Mouse (Mus musculus) adrenal gland, adult (tissue): ENCODE data around the gene Zfp598.
"Not testable (repeated sequence)": the region's sequence is repeated elsewhere in the genome, so short reads cannot be mapped to it uniquely, and the experiment has no call there.

Source experiments
- DNase-seq, 2 experiments: peaks; one replicate each; pipeline ENCODE4 v3.0.0; 2022 to 2023; ENCODE audit warnings: low spot score in 1 of 2; ENCODE audit not compliant: inconsistent age in 2 of 2

Gene Zfp598

DNA sequence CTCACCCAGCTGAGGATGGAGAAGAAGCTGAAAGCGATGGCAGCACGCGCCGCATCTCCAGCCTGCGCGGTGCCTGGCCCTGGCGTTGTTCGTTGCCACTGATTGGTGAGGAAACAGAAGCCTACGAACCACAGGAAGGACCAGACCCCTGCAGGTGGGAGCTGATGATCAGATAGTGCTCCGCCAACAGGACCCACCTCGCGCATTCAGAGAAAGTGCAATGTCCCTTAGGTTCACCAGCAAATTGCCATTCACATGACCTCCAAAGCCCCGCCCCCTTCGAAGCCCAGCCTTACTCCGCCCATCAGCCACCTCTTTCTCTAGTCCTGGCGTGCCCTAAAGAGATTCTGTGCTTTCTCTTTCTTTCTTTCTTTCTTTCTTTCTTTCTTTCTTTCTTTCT, 17.0 kb downstream of the Zfp598 start:
- peak in 1 of 2 experiments; percentile 33 for DNase-seq

DNA sequence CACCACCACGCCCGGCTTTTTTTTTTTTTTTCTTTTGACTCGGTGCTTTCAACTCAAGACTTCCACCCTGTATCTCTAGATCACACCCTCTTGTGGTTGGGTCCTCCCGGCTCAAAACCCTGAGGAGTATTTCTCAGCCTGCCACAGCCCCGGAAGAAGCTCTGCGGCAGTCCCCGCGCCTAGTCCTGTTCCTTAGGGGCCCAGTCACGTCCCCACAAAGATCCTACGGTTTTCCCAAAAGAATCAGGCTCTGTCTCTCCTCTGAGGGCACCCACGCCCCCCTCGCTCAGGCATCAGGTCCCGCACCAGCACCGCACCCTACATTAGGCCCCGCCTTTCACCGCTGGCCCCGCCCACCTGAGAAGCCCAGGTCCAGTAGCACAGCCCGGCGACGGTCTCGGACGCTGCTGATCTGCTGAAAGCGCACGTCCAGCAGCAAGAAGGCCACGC, 17.7 kb downstream of the Zfp598 start:
- peak; percentile 70 to 84 for DNase-seq

DNA sequence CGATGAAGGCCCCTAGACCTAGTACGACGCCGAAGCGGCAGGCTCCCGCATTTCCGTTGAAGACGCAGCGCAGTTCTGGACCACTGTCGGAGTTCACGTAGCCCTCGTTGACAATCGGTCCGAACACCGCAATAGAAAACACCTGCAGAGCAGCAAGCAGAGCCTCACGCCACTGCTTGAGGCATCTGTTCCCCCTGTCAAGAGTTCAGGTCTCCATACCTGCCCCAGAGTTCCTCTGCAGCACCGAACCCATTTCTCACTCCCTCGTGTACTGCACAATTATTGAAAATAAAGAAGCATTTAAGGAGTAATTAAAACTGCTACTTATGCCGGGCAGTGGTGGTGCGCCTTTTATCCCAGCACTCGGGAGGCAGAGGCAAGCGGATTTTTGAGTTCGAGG, 18.1 kb downstream of the Zfp598 start:
- DNase-seq, result no peak

DNA sequence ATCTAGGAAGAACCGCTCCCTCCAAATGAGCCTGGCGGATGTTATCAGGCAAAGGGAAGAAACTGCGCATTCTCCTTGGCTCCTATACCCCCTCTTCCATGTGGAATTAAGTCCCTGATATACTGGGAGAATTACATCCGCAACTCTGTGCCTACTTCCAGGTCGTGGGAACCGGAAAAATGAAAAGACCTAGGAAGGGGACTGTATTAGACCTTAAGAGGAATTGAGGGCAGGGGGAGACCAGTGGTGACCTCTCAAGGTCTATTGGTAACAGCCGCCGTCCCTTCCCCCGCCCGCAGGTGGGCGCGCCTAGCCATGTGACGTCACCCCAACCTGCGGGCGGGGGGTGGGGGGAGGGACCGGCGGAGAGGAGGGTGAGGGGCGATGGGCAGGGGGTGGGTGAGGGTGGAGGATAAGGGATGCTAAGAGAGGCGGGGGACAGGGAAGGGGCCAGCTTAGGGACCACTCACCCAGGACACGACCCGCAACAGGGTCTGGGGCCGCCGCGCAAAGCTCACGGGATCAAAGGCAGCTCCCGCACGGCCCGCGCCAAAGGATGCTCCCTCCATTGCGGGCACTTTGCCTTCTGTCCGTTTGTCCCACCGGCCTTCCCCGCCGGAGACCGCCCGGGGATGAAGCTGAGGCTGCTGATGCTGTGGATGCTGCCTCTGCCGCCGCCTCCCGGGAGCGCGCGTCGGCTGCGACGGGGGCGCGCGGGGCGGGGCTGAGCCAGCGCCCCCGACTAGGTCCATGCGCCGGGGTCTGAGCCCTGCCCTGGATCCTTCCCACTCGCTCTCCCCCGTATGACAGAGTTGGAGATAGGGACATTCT, 20.0 kb downstream of the Zfp598 start, which contains the start of gene Syngr3:
Gene Syngr3 (minus strand): TSS at position 705 of the 831 bp plus-strand sequence.
- DNase-seq, result no peak

DNA sequence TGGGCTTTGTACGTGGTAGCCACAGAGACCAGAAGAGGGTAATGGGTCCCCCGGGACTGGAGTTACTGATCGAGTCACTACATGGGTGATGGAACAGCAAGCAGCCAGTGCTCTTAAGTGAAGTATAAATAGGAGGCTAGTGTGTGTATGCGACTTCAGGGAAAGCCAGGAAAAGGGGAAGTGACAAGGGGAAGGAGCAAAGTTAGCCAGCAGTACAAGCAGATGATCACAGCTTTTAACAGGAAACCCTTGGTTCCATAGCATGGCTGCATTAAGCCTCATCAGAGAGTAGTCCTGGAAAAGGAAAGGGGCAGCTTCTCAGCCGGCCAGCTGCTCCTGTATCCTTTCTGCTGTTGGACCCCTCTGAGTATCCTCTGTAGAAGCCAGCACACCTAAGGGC, 22.9 kb downstream of the Zfp598 start:
- DNase-seq, result no peak

DNA sequence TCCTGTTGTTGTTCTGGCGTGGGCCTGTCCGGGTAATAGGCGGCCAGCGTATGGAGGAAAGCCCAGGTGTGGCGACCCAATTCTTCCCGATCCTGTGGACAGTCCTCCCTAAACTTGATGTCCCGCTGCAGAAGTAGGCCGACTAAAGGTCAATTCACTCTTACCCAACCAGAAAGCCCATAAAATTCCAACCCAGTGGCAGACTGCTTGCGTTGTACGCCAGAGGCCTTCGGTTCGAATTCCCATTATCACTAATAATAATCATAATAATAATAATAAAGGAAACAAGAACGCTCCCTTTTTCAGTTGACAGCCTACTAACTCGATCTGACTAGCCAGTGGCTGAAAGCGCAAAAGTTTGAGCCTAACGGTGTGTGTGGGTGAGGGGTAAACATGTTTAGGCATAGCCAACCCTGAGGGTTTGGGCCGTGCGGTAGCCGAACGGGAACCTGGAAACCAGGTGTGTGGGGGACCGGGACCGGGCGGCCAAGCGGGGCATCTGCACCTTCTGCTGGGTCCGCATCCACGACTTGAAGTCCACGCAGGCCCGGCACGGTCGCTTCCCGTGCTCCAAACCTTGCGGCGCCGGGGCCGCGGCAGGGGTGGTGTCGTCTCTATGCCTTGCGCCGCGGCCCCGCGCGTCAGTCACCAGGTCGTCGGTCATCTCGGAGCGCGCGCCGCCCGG, 26.0 kb downstream of the Zfp598 start:
- peak in 1 of 2 experiments; percentile 68 for DNase-seq

DNA sequence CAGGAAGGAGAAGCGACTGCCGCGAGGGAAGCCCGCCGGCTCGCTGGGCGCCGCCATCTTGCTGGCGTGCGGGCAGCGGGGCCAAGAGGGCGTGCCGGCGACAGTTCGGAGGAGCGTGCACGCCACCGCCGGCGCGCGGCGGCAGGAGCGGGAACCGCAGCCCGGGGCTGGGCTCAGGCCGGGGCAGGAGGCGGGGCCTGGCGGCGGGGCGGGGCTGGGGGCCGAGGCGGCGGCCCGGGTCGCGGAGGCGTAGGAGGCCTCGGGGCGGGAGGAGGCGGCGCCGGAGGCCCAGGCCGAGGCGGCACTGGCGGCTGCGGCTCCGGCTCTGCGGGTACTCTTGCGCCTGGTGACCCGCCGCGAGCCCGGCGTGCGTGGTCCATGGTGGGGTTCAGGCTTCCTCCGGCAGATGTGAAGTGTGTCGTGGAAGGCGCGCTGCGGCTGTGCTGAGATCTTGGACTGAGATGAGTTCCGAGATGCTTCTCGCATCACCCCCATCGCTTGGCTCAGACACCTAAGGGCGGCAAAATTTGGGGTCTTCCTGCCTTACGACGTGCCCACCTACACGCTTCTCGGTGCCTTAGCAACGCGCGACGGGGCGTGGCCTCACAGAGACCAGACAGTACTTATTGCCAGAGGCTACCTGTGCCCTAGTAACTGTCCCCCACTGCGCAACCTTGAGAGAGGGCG, 26.7 kb downstream of the Zfp598 start, which contains the start of the genes Gfer and Noxo1:
Gene Gfer (minus strand): TSS at position 146 of the 687 bp plus-strand sequence.
Gene Noxo1 (plus strand): TSS at position 224 of the 687 bp plus-strand sequence.
- peak; percentile 93 to 97 for DNase-seq

DNA sequence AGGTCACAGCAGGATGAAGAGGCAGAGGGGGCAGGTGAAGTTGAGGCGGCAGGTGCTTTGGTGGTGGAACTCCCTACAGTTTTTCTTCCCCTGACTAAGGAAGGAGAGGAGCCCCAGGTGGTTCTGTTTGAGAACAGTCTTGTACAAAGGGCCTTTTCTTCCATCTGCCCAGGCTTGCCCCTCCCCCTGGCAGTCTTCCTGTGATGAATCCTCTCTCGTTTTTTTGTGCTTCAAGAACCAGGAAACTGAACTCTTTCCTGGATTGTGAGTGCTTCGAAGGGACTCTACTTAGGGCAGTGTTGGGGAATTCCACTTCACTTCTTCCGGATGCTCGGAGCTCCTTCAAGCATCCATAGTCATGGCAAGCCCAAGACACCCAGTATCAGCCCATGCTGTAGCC, 28.5 kb downstream of the Zfp598 start:
- no peak for DNase-seq

DNA sequence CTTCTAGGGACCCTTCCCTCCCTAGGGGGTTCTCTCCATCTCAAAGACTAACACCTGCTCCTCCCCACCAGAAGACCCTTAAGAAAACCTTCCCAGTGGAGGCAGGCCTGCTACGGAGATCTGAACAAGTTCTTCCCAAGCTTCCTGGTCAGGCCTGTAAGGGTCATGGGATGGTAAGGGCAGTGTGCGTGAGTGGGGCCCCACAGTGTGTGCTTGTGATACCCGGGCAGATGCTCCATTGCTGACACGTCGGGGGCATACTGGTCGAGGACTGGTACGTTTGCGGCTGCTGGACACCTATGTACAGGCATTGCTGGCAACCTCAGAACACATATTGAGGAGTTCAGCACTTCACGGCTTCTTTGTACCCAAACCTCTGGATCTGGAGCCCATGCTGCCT, 29.2 kb downstream of the Zfp598 start:
- no peak for DNase-seq

DNA sequence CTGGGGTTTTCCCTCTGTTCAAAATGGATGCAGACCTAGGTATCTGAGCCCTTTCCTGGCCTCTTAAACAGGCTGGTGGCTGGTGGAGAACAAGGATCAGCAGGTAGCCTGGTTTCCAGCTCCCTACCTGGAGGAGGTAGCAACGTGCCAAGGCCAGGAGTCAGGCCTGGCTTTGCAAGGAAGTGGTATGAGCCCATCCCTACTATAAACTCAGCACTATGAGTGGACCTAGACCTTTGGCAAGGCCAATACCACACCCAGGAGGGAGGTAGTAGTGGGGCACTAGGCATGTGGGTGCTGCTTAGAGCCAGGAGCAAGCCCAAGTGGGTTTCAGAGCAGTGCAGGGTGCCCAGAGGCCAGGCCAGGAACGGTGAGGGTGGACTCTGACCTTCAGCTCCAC, 30.0 kb downstream of the Zfp598 start:
- peak in 1 of 2 experiments; percentile 52 for DNase-seq

DNA sequence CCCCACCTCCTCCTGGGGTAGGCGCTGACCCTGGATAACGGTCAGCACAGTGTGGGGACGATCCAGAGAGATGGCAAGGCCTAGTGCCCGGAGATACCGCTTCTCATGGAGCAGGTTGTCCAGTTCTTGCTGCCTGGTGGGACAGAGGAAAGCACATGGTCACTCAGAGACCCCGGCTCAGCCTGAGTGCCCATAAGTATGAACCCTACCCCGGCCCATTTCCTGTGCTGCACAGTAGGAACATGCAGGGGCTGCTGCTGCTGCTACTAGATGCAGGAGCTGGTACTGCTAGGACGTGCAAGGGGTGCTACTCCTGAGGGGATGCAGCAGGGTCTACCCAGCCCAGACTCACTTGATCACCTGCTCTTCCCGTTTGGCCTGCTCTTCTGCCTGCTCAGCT, 31.8 kb downstream of the Zfp598 start:
- DNase-seq, result no peak

DNA sequence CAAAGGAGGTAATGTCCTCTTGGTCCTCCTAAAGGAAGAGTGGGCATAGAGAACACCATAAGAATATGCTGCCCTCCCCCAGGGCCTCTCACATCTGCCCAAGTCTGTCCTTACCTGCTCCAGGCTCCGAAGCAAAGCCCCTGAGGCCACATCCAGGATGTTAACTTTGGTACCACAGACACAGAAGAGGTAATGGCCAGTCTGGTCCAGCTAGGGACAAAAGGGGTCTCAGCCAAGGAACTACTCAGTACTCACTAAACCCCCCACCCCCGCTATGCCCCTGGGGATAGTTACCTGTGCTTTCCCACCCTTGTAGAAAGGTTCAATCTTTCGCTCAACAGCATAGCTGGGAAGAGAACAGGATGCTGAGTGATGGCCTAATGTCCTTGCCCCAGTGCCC, 36.3 kb downstream of the Zfp598 start:
- DNase-seq, result no peak

DNA sequence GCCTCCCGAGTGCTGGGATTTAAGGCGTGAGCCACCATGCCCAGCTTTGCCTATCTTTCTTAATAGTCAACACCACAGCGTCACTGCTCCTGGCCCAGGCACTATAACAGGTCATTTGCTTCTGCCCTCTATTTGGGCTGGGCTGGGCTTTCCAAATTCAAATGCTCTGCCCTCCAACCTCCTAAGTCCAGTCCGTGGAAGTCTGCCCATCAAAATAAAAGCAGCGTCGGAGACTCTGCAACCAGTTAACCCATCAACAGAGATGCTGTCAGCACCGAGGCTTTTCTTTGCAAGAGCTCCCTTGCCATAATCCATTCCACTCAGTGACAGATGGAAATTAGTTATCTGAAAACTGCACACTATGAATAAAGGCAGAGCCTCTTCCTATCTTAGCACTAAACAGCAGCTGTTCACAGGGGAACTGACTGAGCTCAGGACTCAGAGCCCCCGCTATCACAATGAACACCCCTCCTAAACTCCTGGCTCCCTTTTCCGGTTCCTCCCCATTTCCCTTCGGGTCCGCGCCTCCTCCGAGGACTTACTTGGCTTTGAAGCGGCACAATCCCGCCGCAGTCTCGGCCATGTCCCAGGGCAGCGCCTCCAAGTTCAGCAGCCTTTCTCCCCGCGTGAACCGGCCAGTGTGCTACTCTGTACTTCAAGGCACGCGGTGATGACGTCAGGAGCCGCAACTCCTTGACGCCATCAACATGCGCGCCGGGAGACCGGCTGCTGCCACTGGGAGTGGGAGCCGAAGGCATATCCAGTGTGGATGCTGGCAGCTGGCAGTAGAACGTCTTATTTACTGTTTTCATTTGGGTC, 37.7 kb downstream of the Zfp598 start, which contains the start of gene Tbl3:
Gene Tbl3 (minus strand): TSS at position 679 of the 819 bp plus-strand sequence.
- DNase-seq, result peak; percentile 93 to 98

DNA sequence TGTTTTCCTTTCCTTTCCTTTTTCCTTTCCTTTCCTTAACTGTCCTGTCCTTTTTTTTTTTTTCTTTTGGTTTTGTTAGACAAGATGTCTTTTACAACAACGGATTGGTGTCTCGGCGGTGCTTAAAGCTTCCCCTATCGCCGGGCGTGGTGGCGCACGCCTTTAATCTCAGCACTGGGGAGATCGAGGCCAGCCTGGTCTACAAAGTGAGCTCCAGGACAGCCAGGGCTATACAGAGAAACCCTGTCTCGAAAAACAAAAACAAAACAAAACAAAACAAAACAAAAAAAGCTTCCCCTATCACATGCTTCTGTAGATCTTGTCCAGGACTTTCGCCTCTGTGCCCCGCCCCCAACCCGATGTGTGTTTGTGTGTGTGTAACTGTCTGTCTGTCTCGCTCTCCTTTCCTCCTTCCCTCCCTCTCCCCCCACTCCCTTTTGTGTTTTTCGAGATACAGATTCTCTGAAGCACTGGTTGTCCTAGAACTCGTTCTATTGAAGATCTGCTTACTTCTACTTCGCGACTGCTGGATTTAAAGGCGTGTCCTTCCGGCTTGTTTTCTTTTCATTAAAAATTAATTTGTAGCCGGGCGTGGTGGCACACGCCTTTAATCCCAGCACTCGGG, 38.4 kb downstream of the Zfp598 start:
- no peak for DNase-seq

DNA sequence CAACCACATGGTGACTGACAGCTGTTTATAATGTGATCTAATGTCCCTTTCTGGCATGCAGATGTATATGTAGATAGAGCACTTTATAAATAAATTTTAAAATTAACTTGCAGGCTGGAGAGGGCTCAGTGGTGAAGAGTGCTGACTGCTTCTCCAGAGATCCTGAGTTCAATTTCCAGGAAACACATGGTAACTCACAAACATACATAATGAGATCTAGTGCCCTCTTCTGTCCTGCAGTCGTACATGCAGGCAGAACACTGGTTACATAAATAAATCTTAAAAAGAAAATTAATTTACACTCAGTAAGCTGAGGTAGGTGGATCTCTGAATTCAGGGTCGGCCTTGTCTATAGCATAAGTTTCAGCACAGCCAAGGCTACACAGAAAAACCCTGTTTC, 39.2 kb downstream of the Zfp598 start:
- peak in 1 of 2 experiments; percentile 53 for DNase-seq

DNA sequence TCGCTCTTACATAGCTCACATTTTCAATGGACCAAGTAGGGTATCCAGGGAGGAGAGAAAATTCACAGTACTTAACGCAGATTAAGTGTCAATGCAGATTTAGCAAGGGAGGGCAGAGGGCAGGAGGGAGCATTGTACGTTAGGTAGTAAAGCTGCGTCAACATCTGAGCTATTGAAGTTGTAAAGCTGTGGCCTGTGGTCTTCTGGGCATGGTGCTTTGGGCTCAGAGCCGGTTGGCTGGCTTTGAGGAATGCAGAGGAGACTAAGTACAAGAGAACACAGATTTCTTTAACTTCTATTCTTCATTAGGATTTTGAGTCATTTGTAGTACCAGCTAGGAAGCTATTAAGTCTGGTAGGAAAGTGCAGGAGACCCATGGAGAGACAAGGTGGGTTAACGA, 46.1 kb downstream of the Zfp598 start:
- no peak for DNase-seq

DNA sequence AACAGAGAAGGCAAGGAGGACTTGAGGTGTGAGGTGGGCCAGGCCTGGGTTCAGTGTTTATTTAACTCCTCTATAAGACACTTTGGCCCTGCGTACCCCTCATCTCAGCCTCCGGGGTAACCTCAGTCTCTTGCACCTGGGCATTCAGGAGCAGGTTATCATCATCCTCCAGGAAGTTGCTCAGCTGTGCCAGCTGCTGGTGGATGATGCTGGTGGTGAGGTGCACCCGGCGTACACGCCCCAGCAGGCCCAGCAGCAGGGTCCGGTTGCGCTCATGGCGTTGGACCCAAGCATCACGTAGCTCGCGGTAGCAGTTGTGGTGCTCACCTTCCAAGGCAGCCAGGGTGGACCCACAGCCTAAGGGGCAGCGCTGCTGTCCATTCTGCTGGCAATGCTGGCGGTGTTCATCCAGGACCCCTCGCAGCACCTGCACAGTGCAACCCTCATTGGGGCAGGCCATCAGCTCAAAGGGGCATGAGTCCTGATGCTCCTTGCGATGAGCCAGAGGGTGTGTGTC, 46.7 kb downstream of the Zfp598 start:
- no peak for DNase-seq

DNA sequence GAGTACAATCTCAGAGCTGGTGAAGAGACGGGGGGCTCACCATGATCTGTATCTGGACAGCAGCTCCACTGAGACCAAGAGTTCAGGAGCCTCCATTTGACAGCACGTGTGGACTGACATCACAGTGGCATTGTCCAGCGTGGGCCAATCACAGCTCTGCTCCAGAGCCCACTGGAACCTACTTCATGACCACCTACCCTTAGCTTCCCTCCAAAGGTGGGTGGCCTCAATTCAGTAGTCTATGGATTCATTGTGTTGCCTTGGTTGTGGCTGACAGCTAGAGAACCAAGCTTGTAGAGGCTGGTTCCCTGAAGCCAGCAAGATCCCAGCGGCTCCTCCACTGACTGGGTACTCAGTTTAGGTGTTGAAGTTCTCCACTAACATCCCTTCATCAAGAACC, 48.5 kb downstream of the Zfp598 start, which contains the start of the genes Rnf151 and Rps2:
Gene Rnf151 (minus strand): TSS at position 121 of the 400 bp plus-strand sequence.
Gene Rps2 (plus strand): TSS at position 174 of the 400 bp plus-strand sequence.
- DNase-seq, result no peak

DNA sequence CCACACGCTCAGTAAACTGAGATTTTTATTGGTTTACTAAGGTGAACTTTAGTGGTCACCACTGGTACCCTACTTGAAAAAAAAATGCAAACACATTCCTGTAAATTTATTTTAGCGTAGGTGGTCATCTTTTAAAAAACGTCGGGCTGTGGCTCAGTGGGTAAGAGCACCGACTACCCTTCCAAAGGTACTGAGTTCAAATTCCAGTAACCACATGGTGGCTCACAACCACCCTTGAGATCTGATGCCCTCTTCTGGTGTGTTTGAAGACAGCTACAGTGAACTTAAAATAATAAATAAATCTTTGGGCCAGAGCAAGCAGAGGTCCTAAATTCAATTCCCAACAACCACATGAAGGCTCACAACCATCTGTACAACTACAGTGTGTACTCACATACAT, 49.5 kb downstream of the Zfp598 start:
- not testable (repeated sequence) for DNase-seq
